Mouse (Mus musculus) lung, adult 2 months (tissue): Measurements from ENCODE around the gene Fmo4.

Experiments
- CTCF ChIP-seq: fragments of 200-500 bp; IDR thresholded peaks from 2 replicates; pipeline ENCODE4 v1.5.1; 2011; ENCODE audit warnings: mild to moderate bottlenecking, low read length, control low read depth; ENCODE audit not compliant: insufficient read depth
- POLR2A ChIP-seq: fragments of 200-500 bp; IDR thresholded peaks from 2 replicates; pipeline ENCODE4 v1.6.1; 2011; ENCODE audit warnings: low read depth, mild to moderate bottlenecking, control low read depth, low read length, borderline replicate concordance; ENCODE audit errors: extremely low read depth

- no peak for TF ChIP-seq POLR2A
- TF ChIP-seq CTCF, result peak; percentile 37; the same call in 1 of the 2 replicates
These were observed 8.8 kb downstream of the Fmo4 start for GRCm38 (mm10) chr1:162805011-162805410.
